ENCODE assay signal across 8 mouse cellular contexts in the genomic region with DNA sequence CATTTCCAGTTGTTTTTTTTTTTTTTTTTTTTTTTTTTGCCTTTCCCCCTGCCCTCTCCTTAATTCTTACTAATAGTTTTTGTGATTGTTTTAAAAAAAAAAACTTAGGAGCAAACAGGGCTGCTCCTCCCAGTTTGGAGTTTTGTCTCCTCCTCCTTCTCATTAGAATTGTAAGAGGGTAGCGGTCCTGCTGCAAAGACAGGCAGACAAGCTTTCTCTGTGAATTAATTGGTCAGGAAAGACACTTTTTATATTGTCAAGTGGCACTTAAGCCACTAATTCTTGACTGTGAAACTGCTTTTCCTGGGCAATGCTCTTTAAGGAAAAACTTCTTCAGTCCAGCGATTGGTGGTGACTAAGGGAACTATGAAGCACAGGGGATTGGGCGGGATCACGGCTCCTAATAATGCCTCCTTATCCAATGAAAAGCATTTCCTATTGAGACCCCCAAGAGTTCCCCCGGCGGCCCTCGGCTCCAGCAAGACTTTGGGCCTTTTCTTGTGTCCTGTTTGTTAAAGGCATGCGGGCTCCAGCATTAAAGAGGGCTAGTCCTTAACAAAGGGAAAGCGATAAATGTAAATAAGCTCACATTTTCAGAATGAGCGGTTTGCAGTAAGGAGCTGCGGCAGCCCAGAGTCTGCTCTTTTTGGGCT. TPM values are rescaled to one million over a fixed set of nuclear protein-coding genes. Genes with fewer than 3 reads are reported as not detected.
DNase-seq lines count a peak whose midpoint lies in the region; ATAC-seq and TF ChIP-seq lines count a peak whose summit lies in the region.

A gene (plus strand): TSS at position 451 of the 653 bp plus-strand sequence.

- 19% methylated on average over 11 of the region's 11 CpGs for WGBS in intestine, embryonic 16.5 days
- WGBS in liver, postnatal 0 days (ENCODE audit: insufficient replicate concordance), result 17% methylated on average over 11 of the region's 11 CpGs
- 14% methylated on average over 11 of the region's 11 CpGs for WGBS in neural tube, embryonic 11.5 days

- no peak for TF ChIP-seq EP300 in liver, postnatal 0 days (IDR thresholded peaks at IDR 0.05; ENCODE audit: low read depth)

- peak within 1 kb of the TSS; percentile 42 for H3K9ac ChIP-seq in intestine, embryonic 16.5 days (ENCODE audit: low read depth, low read length)
- peak within 1 kb of the TSS; percentile 46; the same call in 1 of the 2 replicates for H3K9ac ChIP-seq in liver, postnatal 0 days (replicated peaks)
- peak within 1 kb of the TSS; percentile 37; the same call in 1 of the 2 replicates for H3K9ac ChIP-seq in neural tube, embryonic 11.5 days (ENCODE audit: low read length)

- TF ChIP-seq POLR2A in cortical plate, adult 2 months (IDR thresholded peaks at IDR 0.05; ENCODE audit: extremely low read depth, insufficient read depth, low read length), result no peak

- no peaks in the 10 kb centered on the region for H3K9me3 ChIP-seq in intestine, embryonic 16.5 days (ENCODE audit: control insufficient read depth, low read length)
- no peaks in the 10 kb centered on the region for H3K9me3 ChIP-seq in liver, postnatal 0 days (ENCODE audit: low read length)
- H3K9me3 ChIP-seq in neural tube, embryonic 11.5 days (ENCODE audit: control insufficient read depth, low read length), result no peaks in the 10 kb centered on the region

- peak; percentile 63; the same call in 1 of the 2 replicates for ATAC-seq in intestine, embryonic 16.5 days
- ATAC-seq in liver, postnatal 0 days, result no peak
- peak; percentile 94 for ATAC-seq in neural tube, embryonic 11.5 days (ENCODE audit: insufficient read depth, low FRiP score, low TSS enrichment)

- no peak within 1 kb of the TSS for H3K27ac ChIP-seq in left cerebral cortex, adult 2 months
- H3K27ac ChIP-seq in cortical plate, adult 2 months (ENCODE audit: insufficient read depth, low read length), result no peak within 1 kb of the TSS
- H3K27ac ChIP-seq in intestine, embryonic 16.5 days (ENCODE audit: low read length), result peak within 1 kb of the TSS; percentile 27; the same call in 1 of the 2 replicates
- H3K27ac ChIP-seq in liver, postnatal 0 days (ENCODE audit: low read depth), result no peak within 1 kb of the TSS; the same call in 1 of the 2 replicates
- H3K27ac ChIP-seq in neural tube, embryonic 11.5 days (ENCODE audit: low read depth, low read length), result no peak within 1 kb of the TSS

- H3K4me3 ChIP-seq in left cerebral cortex, adult 2 months, result peak within 1 kb of the TSS; percentile 39
- H3K4me3 ChIP-seq in cortical plate, adult 2 months (ENCODE audit: insufficient read depth, low read length), result peak within 1 kb of the TSS; percentile 23
- peak within 1 kb of the TSS; percentile 45 for H3K4me3 ChIP-seq in intestine, embryonic 16.5 days (ENCODE audit: low read length)
- peak within 1 kb of the TSS; percentile 41 for H3K4me3 ChIP-seq in liver, postnatal 0 days (ENCODE audit: low read depth, low read length)
- H3K4me3 ChIP-seq in neural tube, embryonic 11.5 days (ENCODE audit: low read depth, low read length), result peak within 1 kb of the TSS; percentile 36

- no peak for TF ChIP-seq CTCF in left cerebral cortex, adult 2 months (IDR thresholded peaks at IDR 0.05)
- no peak for TF ChIP-seq CTCF in cortical plate, adult 2 months (IDR thresholded peaks at IDR 0.05; ENCODE audit: extremely low read depth, insufficient read depth, low read length)
- no peak for TF ChIP-seq CTCF in liver, postnatal 0 days (IDR thresholded peaks at IDR 0.05; ENCODE audit: low read depth)

- H3K4me2 ChIP-seq in intestine, embryonic 16.5 days (ENCODE audit: low read depth, low read length), result peak within 1 kb of the TSS; percentile 34
- H3K4me2 ChIP-seq in liver, postnatal 0 days (ENCODE audit: low read depth, low read length), result peak within 1 kb of the TSS; percentile 68
- peak within 1 kb of the TSS; percentile 34 for H3K4me2 ChIP-seq in neural tube, embryonic 11.5 days (ENCODE audit: low read depth)

- DNase-seq in left cerebral cortex, adult 2 months (ENCODE audit: extremely low spot score in 1 of 2, low spot score in 2 of 2), result peak in 1 of 2 experiments; percentile 6
- DNase-seq in left cerebral cortex, postnatal 14 days (ENCODE audit: low spot score in 2 of 2), result no peak
- peak; percentile 92 for DNase-seq in heart, adult 11 months
- peak; percentile 13 for DNase-seq in liver, postnatal 0 days
- peak; percentile 74 for DNase-seq in neural tube, embryonic 11.5 days (ENCODE audit: low spot score)
- DNase-seq in left cerebral cortex, adult 8-10 months (ENCODE audit: low spot score in 2 of 2), result no peak

- H3K36me3 ChIP-seq in intestine, embryonic 16.5 days (ENCODE audit: control insufficient read depth, insufficient read depth, low read length), result no peaks in the 10 kb centered on the region
- H3K36me3 ChIP-seq in liver, postnatal 0 days (replicated peaks; ENCODE audit: insufficient read depth, low read length), result no peaks in the 10 kb centered on the region
- no peaks in the 10 kb centered on the region for H3K36me3 ChIP-seq in neural tube, embryonic 11.5 days (ENCODE audit: control insufficient read depth, insufficient read depth, low read length)

- no peaks in the 10 kb centered on the region for H3K27me3 ChIP-seq in intestine, embryonic 16.5 days (replicated peaks; ENCODE audit: control insufficient read depth, insufficient read depth, low read length)
- H3K27me3 ChIP-seq in liver, postnatal 0 days (ENCODE audit: insufficient read depth, low read length), result no peaks in the 10 kb centered on the region
- no peaks in the 10 kb centered on the region for H3K27me3 ChIP-seq in neural tube, embryonic 11.5 days (ENCODE audit: control insufficient read depth, insufficient read depth, low read length)

- no peaks in the 10 kb centered on the region for H3K4me1 ChIP-seq in cortical plate, adult 2 months (ENCODE audit: control insufficient read depth, insufficient read depth, low read length)
- H3K4me1 ChIP-seq in intestine, embryonic 16.5 days (ENCODE audit: control insufficient read depth, insufficient read depth, low read length), result no peaks in the 10 kb centered on the region
- no peaks in the 10 kb centered on the region for H3K4me1 ChIP-seq in liver, postnatal 0 days (ENCODE audit: insufficient read depth)
- H3K4me1 ChIP-seq in neural tube, embryonic 11.5 days (ENCODE audit: control insufficient read depth, insufficient read depth, low read length), result no peaks in the 10 kb centered on the region

- intact Hi-C loops in left cerebral cortex, adult 2 months (cut with DNase I), result no loop called here
- intact Hi-C loops in left cerebral cortex, postnatal 14 days (cut with DNase I), result no loop called here

RNA-seq across cellular contexts. Expression of the gene that starts here (rescaled TPM):
- 1 to 10 TPM in 1 of 2 experiments, under 1 TPM in 1; 0.79 to 1.2 TPM for total RNA-seq in left cerebral cortex, adult 2 months (2021)
- total RNA-seq in left cerebral cortex, postnatal 14 days (2021), result 1 to 10 TPM; 1.3 to 1.4 TPM
- polyA plus RNA-seq in cortical plate, adult 2 months (2012; rRNA removed), result 0.87 and 1.0 TPM in 2 replicates
- polyA plus RNA-seq in intestine, embryonic 16.5 days (2015; fragmentation: Nextera tagmentation; extraction: Ambion mirVana), result 7.7 and 8.1 TPM in 2 replicates
- polyA plus RNA-seq in liver, postnatal 0 days (2015; fragmentation: Nextera tagmentation; extraction: Ambion mirVana), result 0.79 and 1.0 TPM in 2 replicates
- 18.5 and 19.1 TPM in 2 replicates for polyA plus RNA-seq in neural tube, embryonic 11.5 days (2014; fragmentation: Nextera tagmentation; extraction: Ambion mirVana)
- under 1 TPM; 0.72 to 0.97 (median 0.92) TPM for total RNA-seq in left cerebral cortex, adult 8-10 months (2022)

Comparison
In these comparisons a context has a peak if more than half of its experiments do, and no peak if none do; other contexts are left out.
1. DNase-seq: peak in heart, adult 11 months (single experiment), liver, postnatal 0 days (single experiment) and neural tube, embryonic 11.5 days (single experiment); none in left cerebral cortex, postnatal 14 days (0 of 2) and left cerebral cortex, adult 8-10 months (0 of 2).
2. Peak in every context shown above with its lines, with median percentiles within 50 percentile points of each other: H3K4me3 ChIP-seq, H3K4me2 ChIP-seq and H3K9ac ChIP-seq.